18 mouse cellular contexts compared by ENCODE assay signal in genomic region chr11:98568326-98568725, GRCm38 (mm10). TPM values are rescaled to one million over a fixed set of nuclear protein-coding genes. Genes with fewer than 3 reads are reported as not detected.
DNase-seq lines count a peak whose midpoint lies in the region; ATAC-seq and TF ChIP-seq lines count a peak whose summit lies in the region.
"Had no signal": no experiment of that assay in that cellular context is flagged by ENCODE, and none has a peak within 500 bp of the region (broad histone marks: within the 10 kb centered on the region; RNA-seq: fewer than 3 reads in every experiment).

No protein-coding gene starts in this region.

- H3K9me3 ChIP-seq in ES-E14 (ENCODE audit: control insufficient read depth, insufficient read depth, low read depth, low read length): no peaks in the 10 kb centered on the region
- H3K9me3 ChIP-seq in liver, embryonic 14.5 days (ENCODE audit: control insufficient read depth, low read length): peaks cover 2% of the 10 kb centered on the region; the same call in 1 of the 2 replicates
- H3K9me3 ChIP-seq: neural tube, embryonic 12.5 days had no signal

- DNase-seq in left cerebral cortex, adult 2 months (ENCODE audit: extremely low spot score in 1 of 2, low spot score in 2 of 2): no peak
- DNase-seq in left cerebral cortex, postnatal 25 days (ENCODE audit: low spot score in 2 of 2): no peak
- DNase-seq in B cell, adult 2 months: peak; percentile 62 to 63
- DNase-seq in ES-E14 (ENCODE audit: low read depth, low spot score): peak; percentile 70
- no peak for DNase-seq in liver, embryonic 14.5 days (ENCODE audit: low read depth in 3 of 3, low spot score in 3 of 3)
- no peak for DNase-seq in retina, embryonic 14.5 days (ENCODE audit: low spot score)
- no peak for DNase-seq in adrenal gland, adult 8-10 months
- DNase-seq in frontal cortex, postnatal 25 days (ENCODE audit: low spot score in 2 of 2): no peak
- DNase-seq: cerebellum, adult 2 months; gastrocnemius, postnatal 25 days; heart, postnatal 4 days; kidney, postnatal 25 days; right cerebral cortex, postnatal 14 days had no signal

- peaks cover 0 to 5% of the 10 kb centered on the region in 2 experiments; a peak in 1 of 4 replicates for H3K4me1 ChIP-seq in ES-E14 (ENCODE audit: control insufficient read depth in 2 of 2, insufficient read depth in 2 of 2, low read length in 2 of 2, poor library complexity in 1 of 2)
- no peaks in the 10 kb centered on the region for H3K4me1 ChIP-seq in liver, embryonic 14.5 days (replicated peaks; ENCODE audit: control insufficient read depth in 2 of 2, insufficient read depth in 2 of 2, low read length in 1 of 2)
- H3K4me1 ChIP-seq: limb, embryonic 12.5 days; neural tube, embryonic 12.5 days had no signal

- no peak overlapping the region for H3K27ac ChIP-seq in left cerebral cortex, adult 2 months
- no peak overlapping the region for H3K27ac ChIP-seq in ES-E14 (ENCODE audit: insufficient read depth, low read depth, low read length, poor library complexity, severe bottlenecking)
- no peak overlapping the region for H3K27ac ChIP-seq in liver, embryonic 14.5 days
- H3K27ac ChIP-seq: limb, embryonic 12.5 days; neural tube, embryonic 12.5 days had no signal

- no peak overlapping the region for H3K4me2 ChIP-seq in liver, embryonic 14.5 days (ENCODE audit: low read depth)
- H3K4me2 ChIP-seq: limb, embryonic 12.5 days; neural tube, embryonic 12.5 days had no signal

- in situ Hi-C loops in ES-E14 (cut with MboI; ENCODE audit: low sequenced_read_pairs in 2 of 2, unreplicated experiment in 2 of 2): no loop called here

- intact Hi-C loops in left cerebral cortex, adult 2 months (cut with DNase I): no loop called here
- intact Hi-C loops in left cerebral cortex, postnatal 25 days (cut with DNase I): no loop called here

- ATAC-seq in liver, embryonic 14.5 days (ENCODE audit: insufficient read depth): no peak

- H3K4me3 ChIP-seq in left cerebral cortex, adult 2 months: no peak overlapping the region
- H3K4me3 ChIP-seq in ES-E14 (ENCODE audit: insufficient read depth in 1 of 2, low read depth in 1 of 2, low read length in 2 of 2, poor library complexity in 1 of 2, severe bottlenecking in 1 of 2): no peak overlapping the region
- no peak overlapping the region for H3K4me3 ChIP-seq in liver, embryonic 14.5 days (ENCODE audit: insufficient read depth in 1 of 2, low read depth in 2 of 2, low read length in 2 of 2)
- H3K4me3 ChIP-seq: erythroblast, embryonic 14.5 days; limb, embryonic 12.5 days; neural tube, embryonic 12.5 days had no signal

- WGBS in liver, embryonic 14.5 days (ENCODE audit: insufficient replicate concordance): 72% methylated on average over 8 of the region's 8 CpGs

- peak; percentile 6; the same call in 1 of the 2 replicates for TF ChIP-seq CTCF in left cerebral cortex, adult 2 months (IDR thresholded peaks at IDR 0.05)
- peak; percentile 75 for TF ChIP-seq CTCF in liver, embryonic 14.5 days (IDR thresholded peaks at IDR 0.05; ENCODE audit: low read depth)

- no peak for TF ChIP-seq EP300 in liver, embryonic 14.5 days (IDR thresholded peaks at IDR 0.05; ENCODE audit: low read depth)

- no peaks in the 10 kb centered on the region for H3K27me3 ChIP-seq in liver, embryonic 14.5 days (ENCODE audit: control insufficient read depth, insufficient read depth, low read length)
- H3K27me3 ChIP-seq: limb, embryonic 12.5 days; neural tube, embryonic 12.5 days had no signal

- no peak overlapping the region for H3K9ac ChIP-seq in ES-E14 (ENCODE audit: insufficient read depth, low read depth, low read length, poor library complexity, severe bottlenecking)
- H3K9ac ChIP-seq in liver, embryonic 14.5 days (replicated peaks): no peak overlapping the region
- H3K9ac ChIP-seq: limb, embryonic 12.5 days; neural tube, embryonic 12.5 days had no signal

- no peaks in the 10 kb centered on the region for H3K36me3 ChIP-seq in ES-E14 (ENCODE audit: control insufficient read depth, insufficient read depth, low read length, poor library complexity, severe bottlenecking)
- no peaks in the 10 kb centered on the region for H3K36me3 ChIP-seq in liver, embryonic 14.5 days (replicated peaks; ENCODE audit: control insufficient read depth, insufficient read depth, low read depth)
- H3K36me3 ChIP-seq: limb, embryonic 12.5 days; neural tube, embryonic 12.5 days had no signal

TF ChIP-seq in ES-E14, 5 proteins besides CTCF, POLR2A, EP300 and RAD21:
- no peak for TF ChIP-seq HCFC1 (IDR thresholded peaks at IDR 0.05; ENCODE audit: borderline replicate concordance, insufficient read depth, low read length)
- no peak for TF ChIP-seq ZC3H11A (IDR thresholded peaks at IDR 0.05; ENCODE audit: borderline replicate concordance, low read depth, low read length)
- no peak for TF ChIP-seq MAFK (IDR thresholded peaks at IDR 0.05; ENCODE audit: insufficient read depth, low read depth, low read length)
- TF ChIP-seq CHD2 (IDR thresholded peaks at IDR 0.05; ENCODE audit: low read depth, low read length): no peak
- TF ChIP-seq ZNF384 (IDR thresholded peaks at IDR 0.05; ENCODE audit: low read depth, low read length): no peak

RNA-seq across cellular contexts. Expression of gene Zpbp2, which starts 17.4 kb away (rescaled TPM):
- total RNA-seq in left cerebral cortex, adult 2 months (2021): not detected
- not detected for total RNA-seq in left cerebral cortex, postnatal 25 days (2021)
- total RNA-seq in ES-E14 (2012; rRNA removed): 0.22 and 0.63 TPM in 2 replicates
- polyA plus RNA-seq in liver, embryonic 14.5 days (2012; rRNA removed): 0.30 and 0.44 TPM in 2 replicates
- polyA plus RNA-seq in liver, embryonic 14.5 days (2014; fragmentation: Nextera tagmentation; extraction: Ambion mirVana): 0.76 and 0.83 TPM in 2 replicates
- total RNA-seq in adrenal gland, adult 8-10 months (2022): 1 to 10 TPM in 1 of 4 experiments, under 1 TPM in 2, not detected in 1; 0.51 to 1.1 (median 0.74) TPM
- total RNA-seq: gastrocnemius, postnatal 25 days had no signal
- polyA plus RNA-seq: limb, embryonic 12.5 days; neural tube, embryonic 12.5 days had no signal

RNA-seq across cellular contexts. Expression of gene Ormdl3, which starts 18.8 kb away (rescaled TPM):
- 10 to 100 TPM; 45.9 to 47.9 TPM for total RNA-seq in left cerebral cortex, adult 2 months (2021)
- total RNA-seq in left cerebral cortex, postnatal 25 days (2021): 10 to 100 TPM; 48.9 TPM
- 45.4 and 55.3 TPM in 2 replicates for total RNA-seq in ES-E14 (2012; rRNA removed)
- 23.4 and 27.4 TPM in 2 replicates for polyA plus RNA-seq in liver, embryonic 14.5 days (2012; rRNA removed)
- polyA plus RNA-seq in liver, embryonic 14.5 days (2014; fragmentation: Nextera tagmentation; extraction: Ambion mirVana): 6.4 and 6.8 TPM in 2 replicates
- total RNA-seq in adrenal gland, adult 8-10 months (2022): 100 to 1,000 TPM; 102 to 147 (median 129) TPM

RNA-seq across cellular contexts. Expression of gene Ikzf3, which starts 22.5 kb away (rescaled TPM):
- total RNA-seq in left cerebral cortex, adult 2 months (2021): under 1 TPM; 0.11 to 0.33 TPM
- under 1 TPM in 1 of 2 experiments, not detected in 1; 0.78 TPM for total RNA-seq in left cerebral cortex, postnatal 25 days (2021)
- 0.16 and 0.58 TPM in 2 replicates for total RNA-seq in ES-E14 (2012; rRNA removed)
- 0.15 and 0.27 TPM in 2 replicates for polyA plus RNA-seq in liver, embryonic 14.5 days (2012; rRNA removed)
- polyA plus RNA-seq in liver, embryonic 14.5 days (2014; fragmentation: Nextera tagmentation; extraction: Ambion mirVana): 0.05 and 0.10 TPM in 2 replicates
- 1 to 10 TPM in 1 of 4 experiments, under 1 TPM in 3; 0.49 to 1.0 (median 0.75) TPM for total RNA-seq in adrenal gland, adult 8-10 months (2022)
- polyA plus RNA-seq: erythroblast, embryonic 14.5 days had no signal

RNA-seq across cellular contexts. Expression of gene Lrrc3c, which starts 29.8 kb away (rescaled TPM):
- not detected for total RNA-seq in left cerebral cortex, adult 2 months (2021)
- not detected for total RNA-seq in left cerebral cortex, postnatal 25 days (2021)
- not detected in 2 replicates for total RNA-seq in ES-E14 (2012; rRNA removed)
- polyA plus RNA-seq in liver, embryonic 14.5 days (2012; rRNA removed): not detected in 2 replicates
- polyA plus RNA-seq in liver, embryonic 14.5 days (2014; fragmentation: Nextera tagmentation; extraction: Ambion mirVana): not detected in 2 replicates
- total RNA-seq in adrenal gland, adult 8-10 months (2022): not detected
- total RNA-seq: adrenal gland, adult 18-20 months; gastrocnemius, postnatal 25 days; heart, postnatal 4 days; megakaryocyte, adult 5-6 weeks had no signal
- polyA plus RNA-seq: cerebellum, adult 2 months; erythroblast, embryonic 14.5 days; limb, embryonic 12.5 days; neural tube, embryonic 12.5 days had no signal

RNA-seq across cellular contexts. Expression of gene Gm12355, which starts 57.1 kb away (rescaled TPM):
- total RNA-seq in left cerebral cortex, adult 2 months (2021): 10 to 100 TPM in 1 of 2 experiments, 1 to 10 TPM in 1; 8.8 to 12.1 TPM
- total RNA-seq in left cerebral cortex, postnatal 25 days (2021): 10 to 100 TPM; 11.6 to 14.0 TPM
- 2.2 and 2.9 TPM in 2 replicates for total RNA-seq in ES-E14 (2012; rRNA removed)
- 0.03 and 0.19 TPM in 2 replicates for polyA plus RNA-seq in liver, embryonic 14.5 days (2012; rRNA removed)
- 0.47 and 0.68 TPM in 2 replicates for polyA plus RNA-seq in liver, embryonic 14.5 days (2014; fragmentation: Nextera tagmentation; extraction: Ambion mirVana)
- 10 to 100 TPM; 12.6 to 16.2 (median 14.5) TPM for total RNA-seq in adrenal gland, adult 8-10 months (2022)
- polyA plus RNA-seq: erythroblast, embryonic 14.5 days had no signal

Comparison
In these comparisons a context has a peak if more than half of its experiments do, and no peak if none do; other contexts are left out.
1. DNase-seq: peak in B cell, adult 2 months (2 of 2) and ES-E14 (single experiment); none in left cerebral cortex, adult 2 months (0 of 2), left cerebral cortex, postnatal 25 days (0 of 2), liver, embryonic 14.5 days (0 of 3), retina, embryonic 14.5 days (single experiment), adrenal gland, adult 8-10 months (single experiment) and frontal cortex, postnatal 25 days (0 of 2).